Mouse (Mus musculus): Measurements from ENCODE around the gene Itpka. TPM values are rescaled to one million over a fixed set of nuclear protein-coding genes. Genes with fewer than 3 reads are reported as not detected.

Gene Itpka
- polyA plus RNA-seq, 2 experiments = 0.52 to 0.54 TPM

DNA sequence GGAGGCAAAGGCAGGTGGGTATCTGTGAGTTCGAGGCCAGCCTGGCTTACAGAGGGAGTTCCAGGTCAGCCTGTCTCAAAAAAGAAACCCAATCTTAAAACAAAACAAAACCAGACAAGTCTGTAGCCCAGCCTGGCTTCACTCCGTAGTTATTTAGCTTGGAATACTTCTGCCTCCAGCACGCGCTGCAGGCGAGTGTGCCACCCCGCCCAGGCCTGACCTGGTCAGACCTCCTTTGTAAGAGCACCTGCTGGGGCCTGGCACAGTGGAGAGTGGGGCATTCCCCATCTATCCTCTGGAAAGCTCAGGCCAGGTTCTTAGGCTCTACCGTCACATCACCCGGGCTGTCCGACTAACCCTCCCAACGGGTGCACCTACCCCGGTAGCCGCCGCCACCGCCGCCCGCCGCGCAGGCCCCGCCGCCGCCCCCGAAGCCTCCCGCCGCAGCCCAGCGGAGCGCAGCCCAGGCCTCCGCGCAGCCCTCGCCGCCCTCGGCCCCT lies 15.5 kb downstream of the Itpka start:
- WGBS = 5% methylated on average over 23 of the region's 31 CpGs
- peaks cover 9% of the 10 kb centered on the region for H3K4me1 ChIP-seq (ENCODE audit: control insufficient read depth, insufficient read depth, low read length)
- H3K27me3 ChIP-seq (ENCODE audit: control insufficient read depth, insufficient read depth, low read length) = peaks cover 47% of the 10 kb centered on the region
- no peak for DNase-seq (ENCODE audit: low spot score)
- no peaks in the 10 kb centered on the region for H3K36me3 ChIP-seq (ENCODE audit: control insufficient read depth, insufficient read depth, low read length)
- no peak overlapping the region for H3K27ac ChIP-seq (replicated peaks; ENCODE audit: low read depth, low read length)
- H3K4me3 ChIP-seq (replicated peaks; ENCODE audit: low read length) = peak overlapping the region; percentile 57
- peak overlapping the region; percentile 100 for H3K4me2 ChIP-seq (replicated peaks; ENCODE audit: low read depth, low read length, severe bottlenecking)
- TF ChIP-seq POLR2A (IDR thresholded peaks at IDR 0.05; ENCODE audit: borderline replicate concordance, extremely low read depth, insufficient read depth, insufficient read length) = no peak
- H3K9ac ChIP-seq (ENCODE audit: low read depth, low read length, severe bottlenecking) = peak overlapping the region; percentile 54
- H3K9me3 ChIP-seq (ENCODE audit: control insufficient read depth, low read length) = no peaks in the 10 kb centered on the region
- no peak; the same call in 1 of the 2 replicates for ATAC-seq (ENCODE audit: low FRiP score, low read depth)

DNA sequence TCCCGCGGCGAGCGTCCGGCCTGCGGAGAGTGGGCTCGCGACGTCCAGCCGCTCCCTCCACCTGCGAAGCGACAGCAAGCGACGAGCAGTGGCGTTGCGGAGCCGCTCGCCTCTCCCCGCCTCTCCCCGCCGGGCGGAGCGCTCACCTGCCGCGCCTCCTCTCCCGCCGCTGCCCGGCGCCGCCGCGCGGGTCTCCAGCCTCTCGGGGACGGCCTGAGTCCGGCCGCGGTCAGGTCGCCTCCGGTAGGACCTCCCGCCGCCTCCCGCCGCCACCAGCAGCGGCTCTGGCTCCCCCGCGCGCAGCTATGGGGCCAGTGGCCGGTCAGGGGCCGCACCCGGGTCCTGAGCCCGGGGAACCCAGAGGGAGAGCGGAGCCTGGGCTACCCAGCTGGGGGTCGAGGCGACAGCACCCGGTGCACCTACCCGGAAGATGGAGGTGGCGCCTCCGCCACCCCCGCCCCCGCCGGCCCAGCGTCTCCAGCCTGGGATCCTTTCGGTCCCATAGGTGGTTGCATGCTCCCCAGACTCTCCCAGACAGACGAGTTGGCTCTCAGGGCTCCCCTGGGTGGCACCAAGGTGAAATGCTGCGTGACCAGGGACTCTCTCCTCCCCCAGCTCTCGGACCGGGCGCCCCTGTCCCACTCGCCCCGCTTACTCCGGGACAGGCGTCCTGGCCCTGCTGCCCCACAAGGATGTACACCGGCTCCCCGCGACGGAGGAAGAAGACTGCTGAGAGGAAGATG lies 16.1 kb downstream of the Itpka start:
- H3K27ac ChIP-seq (replicated peaks; ENCODE audit: low read depth, low read length) = no peak overlapping the region
- peak overlapping the region; percentile 100 for H3K4me2 ChIP-seq (replicated peaks; ENCODE audit: low read depth, low read length, severe bottlenecking)
- peak overlapping the region; percentile 57 for H3K4me3 ChIP-seq (replicated peaks; ENCODE audit: low read length)
- no peaks in the 10 kb centered on the region for H3K36me3 ChIP-seq (ENCODE audit: control insufficient read depth, insufficient read depth, low read length)
- peaks cover 9% of the 10 kb centered on the region for H3K4me1 ChIP-seq (ENCODE audit: control insufficient read depth, insufficient read depth, low read length)
- WGBS = 1% methylated on average over 27 of the region's 77 CpGs
- 0 out of 2 replicates have a peak, but pooled peaks have one; percentile 23 for ATAC-seq (ENCODE audit: low FRiP score, low read depth)
- TF ChIP-seq POLR2A (IDR thresholded peaks at IDR 0.05; ENCODE audit: borderline replicate concordance, extremely low read depth, insufficient read depth, insufficient read length) = no peak
- DNase-seq (ENCODE audit: low spot score) = no peak
- H3K27me3 ChIP-seq (ENCODE audit: control insufficient read depth, insufficient read depth, low read length) = peaks cover 47% of the 10 kb centered on the region
- H3K9me3 ChIP-seq (ENCODE audit: control insufficient read depth, low read length) = no peaks in the 10 kb centered on the region
- H3K9ac ChIP-seq (ENCODE audit: low read depth, low read length, severe bottlenecking) = peak overlapping the region; percentile 54

DNA sequence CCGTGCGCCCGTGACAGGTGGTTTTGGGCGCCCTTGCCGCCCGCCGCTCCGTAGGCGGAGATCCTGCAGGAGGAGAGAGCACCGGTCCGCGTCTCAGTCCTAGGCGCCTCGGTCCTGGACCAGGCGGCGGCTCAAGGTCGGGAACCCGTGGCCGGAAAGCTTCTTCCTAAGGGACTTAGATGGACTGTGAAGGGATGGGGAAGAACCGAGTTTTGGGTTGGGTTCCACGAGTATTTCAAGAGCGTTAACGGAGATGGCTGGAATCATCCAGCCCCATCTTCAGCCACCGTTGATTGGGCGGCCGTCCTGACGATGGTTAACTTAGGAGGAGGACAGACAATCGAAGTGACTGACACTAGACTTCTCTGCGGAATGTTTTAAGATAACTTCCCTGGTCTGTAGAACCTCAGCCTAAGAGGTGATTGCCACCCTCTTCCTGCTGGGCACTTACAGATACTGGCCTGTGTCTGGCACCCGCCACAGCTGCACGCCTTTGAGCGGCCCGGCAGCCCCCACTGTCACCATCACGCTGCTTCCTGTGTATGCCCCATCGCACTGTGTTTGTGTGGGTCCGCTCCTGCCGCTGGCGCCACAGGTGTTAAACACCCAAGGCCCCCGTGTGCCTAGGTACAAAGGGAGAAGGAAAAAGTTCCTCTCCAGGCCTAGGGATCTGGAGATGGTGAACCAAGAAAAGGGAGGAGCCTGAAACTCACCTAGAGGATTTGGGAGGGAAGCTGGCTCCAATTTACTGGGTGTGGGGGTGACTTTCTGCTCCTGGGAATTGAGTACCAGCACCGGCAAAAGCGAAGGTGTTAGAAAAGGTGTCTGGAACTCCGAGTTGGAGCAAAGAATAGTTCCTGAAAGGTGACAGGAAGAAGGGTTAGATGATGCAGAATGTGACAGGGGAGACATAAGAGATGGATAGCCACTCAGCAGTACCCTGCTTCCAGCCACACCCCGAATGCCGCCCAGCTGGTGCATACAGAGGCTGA lies 17.0 kb downstream of the Itpka start:
- peaks cover 8% of the 10 kb centered on the region for H3K36me3 ChIP-seq (ENCODE audit: control insufficient read depth, insufficient read depth, low read length)
- 4% methylated on average over 43 of the region's 44 CpGs for WGBS
- H3K9ac ChIP-seq (ENCODE audit: low read depth, low read length, severe bottlenecking) = peak overlapping the region; percentile 54; the same call in 1 of the 2 replicates
- H3K4me2 ChIP-seq (replicated peaks; ENCODE audit: low read depth, low read length, severe bottlenecking) = peak overlapping the region; percentile 100
- no peak overlapping the region for H3K27ac ChIP-seq (replicated peaks; ENCODE audit: low read depth, low read length)
- peaks cover 9% of the 10 kb centered on the region for H3K4me1 ChIP-seq (ENCODE audit: control insufficient read depth, insufficient read depth, low read length)
- H3K4me3 ChIP-seq (replicated peaks; ENCODE audit: low read length) = peak overlapping the region; percentile 57
- DNase-seq (ENCODE audit: low spot score) (no peak), ATAC-seq (ENCODE audit: low FRiP score, low read depth) (0 out of 2 replicates have a peak, but pooled peaks have one; percentile 15)
- H3K9me3 ChIP-seq (ENCODE audit: control insufficient read depth, low read length) = no peaks in the 10 kb centered on the region
- no peak for TF ChIP-seq POLR2A (IDR thresholded peaks at IDR 0.05; ENCODE audit: borderline replicate concordance, extremely low read depth, insufficient read depth, insufficient read length)
- peaks cover 47% of the 10 kb centered on the region for H3K27me3 ChIP-seq (ENCODE audit: control insufficient read depth, insufficient read depth, low read length)

DNA sequence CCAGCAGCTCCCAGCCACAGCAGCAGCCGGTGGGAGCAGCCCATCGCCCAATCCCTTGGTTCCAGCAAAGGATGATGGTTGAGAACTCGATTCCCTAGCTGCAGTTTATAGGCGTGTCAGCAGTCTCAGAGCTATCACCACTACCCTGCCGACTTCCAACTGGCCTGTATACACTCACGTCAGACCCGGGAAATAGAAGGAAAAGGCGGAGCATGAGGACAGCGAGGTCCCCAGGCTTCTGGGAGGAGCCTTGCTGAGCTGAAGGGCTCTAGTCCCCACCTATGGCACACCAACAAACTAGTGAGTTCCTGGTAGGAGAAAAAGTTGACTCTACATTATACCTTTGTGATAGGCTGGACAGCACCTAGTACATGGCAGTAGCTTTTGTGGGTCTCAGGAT lies 18.1 kb downstream of the Itpka start, which contains the start of gene Ltk:
Gene Ltk, minus strand, starts transcription at position 181 of the 400 bp plus-strand sequence.
- Histone ChIP-seq H3K27me3 (ENCODE audit: control insufficient read depth, insufficient read depth, low read length) (peaks cover 47% of the 10 kb centered on the region), H3K9ac (ENCODE audit: low read depth, low read length, severe bottlenecking) (no peak within 1 kb of the TSS), H3K36me3 (ENCODE audit: control insufficient read depth, insufficient read depth, low read length) (peaks cover 16% of the 10 kb centered on the region), H3K9me3 (ENCODE audit: control insufficient read depth, low read length) (no peaks in the 10 kb centered on the region), H3K4me2 (replicated peaks; ENCODE audit: low read depth, low read length, severe bottlenecking) (peak within 1 kb of the TSS; percentile 100; the same call in 1 of the 2 replicates), H3K4me3 (replicated peaks; ENCODE audit: low read length) (0 out of 2 replicates have a peak within 1 kb of the TSS, but pooled peaks have one; percentile 57), H3K27ac (replicated peaks; ENCODE audit: low read depth, low read length) (no peak within 1 kb of the TSS), H3K4me1 (ENCODE audit: control insufficient read depth, insufficient read depth, low read length) (peaks cover 9% of the 10 kb centered on the region)
- no peak for TF ChIP-seq POLR2A (IDR thresholded peaks at IDR 0.05; ENCODE audit: borderline replicate concordance, extremely low read depth, insufficient read depth, insufficient read length)
- 10% methylated on average over 9 of the region's 9 CpGs for WGBS
- no peak for DNase-seq (ENCODE audit: low spot score)
- ATAC-seq (ENCODE audit: low FRiP score, low read depth) = no peak

DNA sequence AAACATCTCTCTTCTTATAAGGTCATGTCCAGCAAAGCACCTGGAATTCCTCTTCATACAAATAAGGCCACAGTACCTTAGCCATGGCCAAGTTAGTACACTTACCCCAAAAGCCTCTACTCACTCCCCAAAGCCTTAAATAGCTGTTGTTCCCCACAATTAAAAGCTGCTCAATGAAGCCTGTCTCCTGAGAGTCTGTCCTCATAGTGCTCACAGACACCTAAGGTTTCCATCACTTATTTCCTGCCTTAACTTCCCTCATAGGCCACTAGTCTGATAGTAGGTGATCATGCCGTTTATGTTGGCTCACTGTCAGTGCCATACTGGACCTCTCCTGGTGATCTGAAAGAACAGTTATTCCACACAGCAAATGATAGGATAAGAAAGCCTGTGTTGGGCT lies 20.1 kb downstream of the Itpka start:
- Histone ChIP-seq H3K36me3 (ENCODE audit: control insufficient read depth, insufficient read depth, low read length) (peaks cover 26% of the 10 kb centered on the region), H3K9me3 (ENCODE audit: control insufficient read depth, low read length) (no peaks in the 10 kb centered on the region), H3K27me3 (ENCODE audit: control insufficient read depth, insufficient read depth, low read length) (peaks cover 34% of the 10 kb centered on the region), H3K4me3 (replicated peaks; ENCODE audit: low read length) (no peak overlapping the region), H3K4me2 (replicated peaks; ENCODE audit: low read depth, low read length, severe bottlenecking) (no peak overlapping the region), H3K9ac (ENCODE audit: low read depth, low read length, severe bottlenecking) (no peak overlapping the region), H3K4me1 (ENCODE audit: control insufficient read depth, insufficient read depth, low read length) (peaks cover 9% of the 10 kb centered on the region), H3K27ac (replicated peaks; ENCODE audit: low read depth, low read length) (no peak overlapping the region)
- DNase-seq (ENCODE audit: low spot score) (no peak), ATAC-seq (ENCODE audit: low FRiP score, low read depth) (no peak)
- whole genome bisulfite sequencing = 70% methylated on average over 1 of the region's 1 CpGs
- no peak for TF ChIP-seq POLR2A (IDR thresholded peaks at IDR 0.05; ENCODE audit: borderline replicate concordance, extremely low read depth, insufficient read depth, insufficient read length)

Data from limb, embryonic 14.5 days (tissue).